Mouse (Mus musculus): ENCODE results near the gene Gm49711. TPM values are rescaled to one million over a fixed set of nuclear protein-coding genes. Genes with fewer than 3 reads are reported as not detected.

Gm49711 gene
- total RNA-seq, 1 experiment: not detected

DNA sequence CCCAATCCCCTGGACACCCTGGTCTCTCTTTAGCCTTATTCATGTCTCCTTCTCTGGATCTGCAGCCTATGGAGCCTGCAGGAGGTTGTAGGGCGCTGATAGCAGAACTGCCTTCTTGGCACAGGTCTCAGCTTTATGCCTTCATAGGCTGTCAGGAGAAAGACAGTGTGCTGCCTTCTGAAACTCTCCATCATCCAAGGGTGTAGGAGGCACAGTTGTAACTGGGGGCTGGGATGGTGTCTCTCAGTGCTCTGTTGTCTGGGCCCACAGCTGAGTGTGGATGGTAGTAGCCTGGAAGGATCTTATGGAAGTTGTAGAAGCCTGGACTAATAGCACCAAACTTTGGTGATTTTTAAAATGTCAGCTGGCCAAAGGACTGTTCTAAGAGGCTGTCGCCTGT, 46.8 kb downstream of the Gm49711 start:
- Histone ChIP-seq H3K4me1 (ENCODE audit: control insufficient read depth in 2 of 2, insufficient read depth in 2 of 2, low read length in 2 of 2, poor library complexity in 1 of 2) (peaks cover 0 to 3% of the 10 kb centered on the region in 2 experiments; a peak in 1 of 4 replicates), H3K27ac (ENCODE audit: insufficient read depth, low read depth, low read length, poor library complexity, severe bottlenecking) (no peak overlapping the region), H3K9ac (ENCODE audit: insufficient read depth, low read depth, low read length, poor library complexity, severe bottlenecking) (no peak overlapping the region), H3K4me3 (ENCODE audit: insufficient read depth in 1 of 2, low read depth in 1 of 2, low read length in 2 of 2, poor library complexity in 1 of 2, severe bottlenecking in 1 of 2) (no peak overlapping the region), H3K36me3 (ENCODE audit: control insufficient read depth, insufficient read depth, low read length, poor library complexity, severe bottlenecking) (0 out of 2 replicates have a peak, but pooled peaks cover 4% of the 10 kb centered on the region), H3K9me3 (ENCODE audit: control insufficient read depth, insufficient read depth, low read depth, low read length) (no peaks in the 10 kb centered on the region)
- TF ChIP-seq ZNF384 (IDR thresholded peaks at IDR 0.05; ENCODE audit: low read depth, low read length) (no peak), MAFK (IDR thresholded peaks at IDR 0.05; ENCODE audit: insufficient read depth, low read depth, low read length) (no peak), ZC3H11A (IDR thresholded peaks at IDR 0.05; ENCODE audit: borderline replicate concordance, low read depth, low read length) (no peak), HCFC1 (IDR thresholded peaks at IDR 0.05; ENCODE audit: borderline replicate concordance, insufficient read depth, low read length) (no peak), CHD2 (IDR thresholded peaks at IDR 0.05; ENCODE audit: low read depth, low read length) (no peak)
- no peak for DNase-seq (ENCODE audit: low read depth, low spot score)
- in situ Hi-C loops (cut with MboI; ENCODE audit: low sequenced_read_pairs in 2 of 2, unreplicated experiment in 2 of 2): no loop called here

- TF ChIP-seq ZC3H11A (IDR thresholded peaks at IDR 0.05; ENCODE audit: borderline replicate concordance, low read depth, low read length) (no peak), CHD2 (IDR thresholded peaks at IDR 0.05; ENCODE audit: low read depth, low read length) (no peak), ZNF384 (IDR thresholded peaks at IDR 0.05; ENCODE audit: low read depth, low read length) (no peak), HCFC1 (IDR thresholded peaks at IDR 0.05; ENCODE audit: borderline replicate concordance, insufficient read depth, low read length) (no peak), MAFK (IDR thresholded peaks at IDR 0.05; ENCODE audit: insufficient read depth, low read depth, low read length) (no peak)
- no peak for DNase-seq (ENCODE audit: low read depth, low spot score)
- Histone ChIP-seq H3K9me3 (ENCODE audit: control insufficient read depth, insufficient read depth, low read depth, low read length) (no peaks in the 10 kb centered on the region), H3K36me3 (ENCODE audit: control insufficient read depth, insufficient read depth, low read length, poor library complexity, severe bottlenecking) (0 out of 2 replicates have a peak, but pooled peaks cover 2% of the 10 kb centered on the region), H3K4me1 (ENCODE audit: control insufficient read depth in 2 of 2, insufficient read depth in 2 of 2, low read length in 2 of 2, poor library complexity in 1 of 2) (peaks cover 0 to 3% of the 10 kb centered on the region in 2 experiments; a peak in 1 of 4 replicates), H3K27ac (ENCODE audit: insufficient read depth, low read depth, low read length, poor library complexity, severe bottlenecking) (no peak overlapping the region), H3K4me3 (ENCODE audit: insufficient read depth in 1 of 2, low read depth in 1 of 2, low read length in 2 of 2, poor library complexity in 1 of 2, severe bottlenecking in 1 of 2) (no peak overlapping the region), H3K9ac (ENCODE audit: insufficient read depth, low read depth, low read length, poor library complexity, severe bottlenecking) (no peak overlapping the region)
- in situ Hi-C loops (cut with MboI; ENCODE audit: low sequenced_read_pairs in 2 of 2, unreplicated experiment in 2 of 2): no loop called here
These were observed 47.5 kb downstream of the Gm49711 start for GRCm38 (mm10) chr16:92105631-92106030.

DNA sequence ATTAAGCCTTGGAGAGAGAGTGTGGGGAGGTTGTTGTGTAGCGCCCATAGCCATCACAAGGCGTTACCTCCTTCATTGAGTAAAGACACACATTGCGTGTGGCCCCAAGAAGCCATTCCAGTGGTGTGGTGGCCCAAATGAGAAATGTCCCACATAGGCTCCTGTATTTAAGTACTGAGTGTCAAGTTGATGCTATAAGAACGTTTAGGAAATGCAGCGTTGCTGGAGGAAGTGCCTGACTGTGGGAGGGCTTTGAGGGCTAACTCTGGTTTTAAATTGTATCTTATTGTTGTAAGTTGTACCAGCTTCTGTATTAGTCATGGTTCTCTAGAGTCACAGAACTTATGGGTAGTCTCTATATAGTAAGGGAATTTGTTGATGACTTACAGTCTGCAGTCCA, 49.2 kb downstream of the Gm49711 start:
- Histone ChIP-seq H3K9me3 (ENCODE audit: control insufficient read depth, insufficient read depth, low read depth, low read length) (no peaks in the 10 kb centered on the region), H3K36me3 (ENCODE audit: control insufficient read depth, insufficient read depth, low read length, poor library complexity, severe bottlenecking) (no peaks in the 10 kb centered on the region), H3K9ac (ENCODE audit: insufficient read depth, low read depth, low read length, poor library complexity, severe bottlenecking) (no peak overlapping the region), H3K4me3 (ENCODE audit: insufficient read depth in 1 of 2, low read depth in 1 of 2, low read length in 2 of 2, poor library complexity in 1 of 2, severe bottlenecking in 1 of 2) (no peak overlapping the region), H3K27ac (ENCODE audit: insufficient read depth, low read depth, low read length, poor library complexity, severe bottlenecking) (no peak overlapping the region), H3K4me1 (ENCODE audit: control insufficient read depth in 2 of 2, insufficient read depth in 2 of 2, low read length in 2 of 2, poor library complexity in 1 of 2) (peaks cover 0 to 3% of the 10 kb centered on the region in 2 experiments; a peak in 1 of 4 replicates)
- no peak for DNase-seq (ENCODE audit: low read depth, low spot score)
- no peak for TF ChIP-seq CHD2 (IDR thresholded peaks at IDR 0.05; ENCODE audit: low read depth, low read length)
- no peak for TF ChIP-seq HCFC1 (IDR thresholded peaks at IDR 0.05; ENCODE audit: borderline replicate concordance, insufficient read depth, low read length)
- no peak for TF ChIP-seq ZC3H11A (IDR thresholded peaks at IDR 0.05; ENCODE audit: borderline replicate concordance, low read depth, low read length)
- no peak for TF ChIP-seq ZNF384 (IDR thresholded peaks at IDR 0.05; ENCODE audit: low read depth, low read length)
- no peak for TF ChIP-seq MAFK (IDR thresholded peaks at IDR 0.05; ENCODE audit: insufficient read depth, low read depth, low read length)
- in situ Hi-C loops (cut with MboI; ENCODE audit: low sequenced_read_pairs in 2 of 2, unreplicated experiment in 2 of 2): no loop called here

GRCm38 (mm10) chr16:92114706-92115241, 56.7 kb downstream of the Gm49711 start:
- Histone ChIP-seq H3K4me3 (ENCODE audit: insufficient read depth in 1 of 2, low read depth in 1 of 2, low read length in 2 of 2, poor library complexity in 1 of 2, severe bottlenecking in 1 of 2) (no peak overlapping the region), H3K9me3 (ENCODE audit: control insufficient read depth, insufficient read depth, low read depth, low read length) (no peaks in the 10 kb centered on the region), H3K9ac (ENCODE audit: insufficient read depth, low read depth, low read length, poor library complexity, severe bottlenecking) (no peak overlapping the region), H3K27ac (ENCODE audit: insufficient read depth, low read depth, low read length, poor library complexity, severe bottlenecking) (no peak overlapping the region), H3K36me3 (ENCODE audit: control insufficient read depth, insufficient read depth, low read length, poor library complexity, severe bottlenecking) (no peaks in the 10 kb centered on the region), H3K4me1 (ENCODE audit: control insufficient read depth in 2 of 2, insufficient read depth in 2 of 2, low read length in 2 of 2, poor library complexity in 1 of 2) (peaks cover 0 to 2% of the 10 kb centered on the region in 2 experiments; a peak in 2 of 4 replicates)
- TF ChIP-seq ZC3H11A (IDR thresholded peaks at IDR 0.05; ENCODE audit: borderline replicate concordance, low read depth, low read length): no peak
- TF ChIP-seq MAFK (IDR thresholded peaks at IDR 0.05; ENCODE audit: insufficient read depth, low read depth, low read length): no peak
- no peak for TF ChIP-seq CHD2 (IDR thresholded peaks at IDR 0.05; ENCODE audit: low read depth, low read length)
- no peak for TF ChIP-seq ZNF384 (IDR thresholded peaks at IDR 0.05; ENCODE audit: low read depth, low read length)
- TF ChIP-seq HCFC1 (IDR thresholded peaks at IDR 0.05; ENCODE audit: borderline replicate concordance, insufficient read depth, low read length): no peak
- no peak for DNase-seq (ENCODE audit: low read depth, low spot score)
- in situ Hi-C loops (cut with MboI; ENCODE audit: low sequenced_read_pairs in 2 of 2, unreplicated experiment in 2 of 2): no loop called here
